Mouse (Mus musculus) heart, adult 2 months (tissue): ENCODE data around the gene Gm3880.

Experiments used
- CTCF ChIP-seq: fragments of 200-600 bp; IDR thresholded peaks from 2 replicates; pipeline ENCODE4 v1.8.1; 2022; ENCODE audit warnings: antibody characterized with exemption, mild to moderate bottlenecking, moderate library complexity
- EP300 ChIP-seq: fragments of 200-500 bp; IDR thresholded peaks from 2 replicates; pipeline ENCODE4 v1.6.1; 2011; ENCODE audit warnings: low read depth, low read length, control low read depth; ENCODE audit not compliant: insufficient read depth

DNA sequence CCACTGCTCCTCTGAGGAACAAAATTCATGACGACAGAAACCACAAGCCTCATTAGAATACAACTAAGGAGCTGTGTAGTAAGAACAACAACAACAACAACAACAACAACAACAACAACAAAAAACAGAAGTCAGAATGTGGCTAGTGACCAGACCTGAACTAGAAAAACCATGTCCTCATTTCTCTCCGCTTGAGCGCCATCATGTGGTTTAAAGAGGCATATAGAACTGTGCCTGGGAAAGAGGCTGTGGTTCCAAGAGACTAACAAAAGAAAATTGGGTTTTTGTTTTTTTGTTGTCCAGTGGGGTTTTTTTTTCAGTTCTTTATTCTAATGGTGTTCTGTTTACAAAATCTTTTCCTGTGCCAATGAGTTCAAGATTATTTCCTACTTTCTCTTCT is 26.1 kb downstream of the Gm3880 start:
- TF ChIP-seq CTCF (peak; percentile 67), EP300 (no peak)
